In the genomic region with DNA sequence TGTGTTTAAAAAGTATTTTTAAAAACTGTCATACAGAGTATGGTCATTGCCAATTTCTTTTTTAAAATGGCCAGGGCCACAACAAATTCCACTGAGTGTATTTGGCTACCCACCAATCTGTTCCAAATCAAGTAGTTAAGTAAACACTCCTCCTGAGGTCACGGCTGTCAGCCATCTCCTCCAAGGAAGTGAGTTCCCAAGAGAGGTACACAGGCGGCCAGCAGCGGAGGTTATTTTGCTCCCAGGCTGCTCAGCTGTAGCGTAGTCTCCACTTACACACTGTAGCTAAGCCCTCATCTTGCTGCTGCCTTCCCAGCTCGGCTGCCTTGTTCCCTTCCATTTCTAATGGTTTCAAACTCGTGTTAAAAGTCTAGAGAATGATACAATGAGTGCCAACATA, we compare ENCODE assay signal across 9 mouse cellular contexts. TPM values are rescaled to one million over a fixed set of nuclear protein-coding genes. Genes with fewer than 3 reads are reported as not detected.
DNase-seq lines count a peak whose midpoint lies in the region; ATAC-seq lines count a peak whose summit lies in the region.
"Had no signal": no experiment of that assay in that cellular context is flagged by ENCODE, and none has a peak within 500 bp of the region (broad histone marks: within the 10 kb centered on the region; RNA-seq: fewer than 3 reads in every experiment).

No protein-coding gene starts in this region.

- 30% methylated on average over 6 of the region's 6 CpGs for WGBS in heart, embryonic 10.5 days
- WGBS in kidney, embryonic 16.5 days = 12% methylated on average over 6 of the region's 6 CpGs

- no peak overlapping the region for H3K4me3 ChIP-seq in heart, embryonic 10.5 days
- no peak overlapping the region for H3K4me3 ChIP-seq in kidney, embryonic 16.5 days (ENCODE audit: low read length)
- H3K4me3 ChIP-seq: hindbrain, embryonic 10.5 days had no signal

- peak overlapping the region; percentile 74 for H3K27ac ChIP-seq in heart, embryonic 10.5 days
- H3K27ac ChIP-seq in kidney, embryonic 16.5 days (ENCODE audit: low read length) = no peak overlapping the region; the same call in 1 of the 2 replicates
- H3K27ac ChIP-seq: hindbrain, embryonic 10.5 days had no signal

- H3K36me3 ChIP-seq in heart, embryonic 10.5 days = peaks cover 31% of the 10 kb centered on the region
- no peaks in the 10 kb centered on the region; the same call in 1 of the 2 replicates for H3K36me3 ChIP-seq in kidney, embryonic 16.5 days (ENCODE audit: insufficient read depth, low read length)

- H3K9me3 ChIP-seq in heart, embryonic 10.5 days = no peaks in the 10 kb centered on the region
- H3K9me3 ChIP-seq in kidney, embryonic 16.5 days (ENCODE audit: low read length) = no peaks in the 10 kb centered on the region
- H3K9me3 ChIP-seq: hindbrain, embryonic 10.5 days had no signal

- H3K4me2 ChIP-seq in kidney, embryonic 16.5 days (replicated peaks; ENCODE audit: low read depth, low read length) = no peak overlapping the region

- no peak overlapping the region for H3K9ac ChIP-seq in kidney, embryonic 16.5 days (replicated peaks; ENCODE audit: low read length)

- peaks cover 74% of the 10 kb centered on the region for H3K4me1 ChIP-seq in heart, embryonic 10.5 days
- H3K4me1 ChIP-seq in kidney, embryonic 16.5 days (ENCODE audit: insufficient read depth, low read length) = peaks cover 15% of the 10 kb centered on the region

- peak; percentile 87 for ATAC-seq in kidney, embryonic 16.5 days (ENCODE audit: low FRiP score, low TSS enrichment)

- peak; percentile 56 to 75 for DNase-seq in adrenal gland, adult (ENCODE audit: inconsistent age in 2 of 2, low spot score in 1 of 2)
- DNase-seq in adrenal gland, postnatal 4 days (ENCODE audit: low spot score in 2 of 2) = no peak
- no peak for DNase-seq in heart, embryonic 10.5 days (ENCODE audit: low spot score)
- DNase-seq in skeletal muscle tissue, adult 2 months (ENCODE audit: low read depth, low spot score) = peak; percentile 86
- no peak for DNase-seq in left cerebral cortex, adult 18-20 months (ENCODE audit: low spot score in 2 of 2)
- no peak for DNase-seq in urinary bladder, postnatal 25 days (ENCODE audit: low spot score)
- DNase-seq in cerebellum, postnatal 4 days (ENCODE audit: low spot score in 2 of 2) = no peak

- H3K27me3 ChIP-seq in heart, embryonic 10.5 days (ENCODE audit: insufficient read depth, poor library complexity, severe bottlenecking) = no peaks in the 10 kb centered on the region
- no peaks in the 10 kb centered on the region for H3K27me3 ChIP-seq in kidney, embryonic 16.5 days (ENCODE audit: insufficient read depth, low read length)

RNA-seq across cellular contexts. Expression of gene Ehd4, which starts 51.5 kb away (rescaled TPM):
- 10 to 100 TPM; 46.6 to 47.0 TPM for total RNA-seq in adrenal gland, postnatal 4 days (2021)
- polyA plus RNA-seq in heart, embryonic 10.5 days (2016; fragmentation: Nextera tagmentation; extraction: Ambion mirVana) = 115 and 173 TPM in 2 replicates
- polyA plus RNA-seq in kidney, embryonic 16.5 days (2015; fragmentation: Nextera tagmentation; extraction: Ambion mirVana) = 50.4 and 54.0 TPM in 2 replicates
- total RNA-seq in left cerebral cortex, adult 18-20 months (2021) = 10 to 100 TPM; 14.5 TPM

Comparison
In these comparisons a context has a peak if more than half of its experiments do, and no peak if none do; other contexts are left out.
1. DNase-seq: peak in adrenal gland, adult (2 of 2) and skeletal muscle tissue, adult 2 months (single experiment); none in adrenal gland, postnatal 4 days (0 of 2), heart, embryonic 10.5 days (single experiment), left cerebral cortex, adult 18-20 months (0 of 2), urinary bladder, postnatal 25 days (single experiment) and cerebellum, postnatal 4 days (0 of 2).